Mouse (Mus musculus): ENCODE results near the gene Srsf5. TPM values are rescaled to one million over a fixed set of nuclear protein-coding genes. Genes with fewer than 3 reads are reported as not detected.

Gene Srsf5
- polyA plus RNA-seq, 1 experiment = 123 TPM

GRCm38 (mm10) chr12:80923602-80924001 is 21.7 kb upstream of the Srsf5 start:
- peaks cover 23% of the 10 kb centered on the region for H3K27me3 ChIP-seq (ENCODE audit: control insufficient read depth, insufficient read depth, insufficient read length)
- H3K79me2 ChIP-seq (ENCODE audit: control insufficient read depth, insufficient read depth) = no peaks in the 10 kb centered on the region
- H3K4me2 ChIP-seq (ENCODE audit: low read depth) = no peak overlapping the region
- TF ChIP-seq TCF12 (IDR thresholded peaks at IDR 0.05; ENCODE audit: insufficient read depth, poor library complexity, severe bottlenecking) (no peak), SRF (IDR thresholded peaks at IDR 0.05; ENCODE audit: control insufficient read depth, insufficient read length, low read depth) (no peak), USF1 (IDR thresholded peaks at IDR 0.05; ENCODE audit: low read depth) (no peak), POLR2A (IDR thresholded peaks at IDR 0.05; ENCODE audit: insufficient read length, low read depth) (no peak), E2F4 (IDR thresholded peaks at IDR 0.05; ENCODE audit: insufficient read depth) (no peak), MYOD1 (IDR thresholded peaks at IDR 0.05; ENCODE audit: control insufficient read depth in 1 of 3, insufficient read length in 2 of 3, low read depth in 2 of 3) (no peak), TCF3 (IDR thresholded peaks at IDR 0.05; ENCODE audit: insufficient read length, low read depth) (no peak), REST (IDR thresholded peaks at IDR 0.05; ENCODE audit: insufficient read depth, insufficient read length) (no peak), POLR2AphosphoS2 (IDR thresholded peaks at IDR 0.05; ENCODE audit: insufficient read length, low read depth) (no peak), CEBPB (IDR thresholded peaks at IDR 0.05; ENCODE audit: insufficient read depth, poor library complexity, severe bottlenecking) (no peak), MYOG (IDR thresholded peaks at IDR 0.05; ENCODE audit: control insufficient read depth in 1 of 3, insufficient read depth in 1 of 3, insufficient read length in 2 of 3, low read depth in 2 of 3) (no peak), MAX (IDR thresholded peaks at IDR 0.05; ENCODE audit: low read depth) (no peak)
- H3ac ChIP-seq (ENCODE audit: control insufficient read depth, insufficient read length) = no peak overlapping the region
- H3K4me3 ChIP-seq = no peak overlapping the region
- no peaks in the 10 kb centered on the region for H3K36me3 ChIP-seq (ENCODE audit: control insufficient read depth, insufficient read depth)

GRCm38 (mm10) chr12:80924205-80924604 is 21.1 kb upstream of the Srsf5 start:
- Histone ChIP-seq H3K79me2 (ENCODE audit: control insufficient read depth, insufficient read depth) (no peaks in the 10 kb centered on the region), H3K4me2 (ENCODE audit: low read depth) (no peak overlapping the region), H3ac (ENCODE audit: control insufficient read depth, insufficient read length) (no peak overlapping the region), H3K36me3 (ENCODE audit: control insufficient read depth, insufficient read depth) (no peaks in the 10 kb centered on the region), H3K27me3 (ENCODE audit: control insufficient read depth, insufficient read depth, insufficient read length) (peaks cover 23% of the 10 kb centered on the region), H3K4me3 (no peak overlapping the region)
- TF ChIP-seq TCF12 (IDR thresholded peaks at IDR 0.05; ENCODE audit: insufficient read depth, poor library complexity, severe bottlenecking) (no peak), MYOD1 (IDR thresholded peaks at IDR 0.05; ENCODE audit: control insufficient read depth in 1 of 3, insufficient read length in 2 of 3, low read depth in 2 of 3) (no peak), TCF3 (IDR thresholded peaks at IDR 0.05; ENCODE audit: insufficient read length, low read depth) (no peak), E2F4 (IDR thresholded peaks at IDR 0.05; ENCODE audit: insufficient read depth) (no peak), POLR2AphosphoS2 (IDR thresholded peaks at IDR 0.05; ENCODE audit: insufficient read length, low read depth) (no peak), SRF (IDR thresholded peaks at IDR 0.05; ENCODE audit: control insufficient read depth, insufficient read length, low read depth) (no peak), POLR2A (IDR thresholded peaks at IDR 0.05; ENCODE audit: insufficient read length, low read depth) (no peak), CEBPB (IDR thresholded peaks at IDR 0.05; ENCODE audit: insufficient read depth, poor library complexity, severe bottlenecking) (no peak), MYOG (IDR thresholded peaks at IDR 0.05; ENCODE audit: control insufficient read depth in 1 of 3, insufficient read depth in 1 of 3, insufficient read length in 2 of 3, low read depth in 2 of 3) (no peak), MAX (IDR thresholded peaks at IDR 0.05; ENCODE audit: low read depth) (no peak), REST (IDR thresholded peaks at IDR 0.05; ENCODE audit: insufficient read depth, insufficient read length) (no peak), USF1 (IDR thresholded peaks at IDR 0.05; ENCODE audit: low read depth) (no peak)

GRCm38 (mm10) chr12:80925919-80926318 is 19.4 kb upstream of the Srsf5 start:
- Histone ChIP-seq H3K79me2 (ENCODE audit: control insufficient read depth, insufficient read depth) (no peaks in the 10 kb centered on the region), H3K4me3 (no peak overlapping the region), H3ac (ENCODE audit: control insufficient read depth, insufficient read length) (no peak overlapping the region), H3K36me3 (ENCODE audit: control insufficient read depth, insufficient read depth) (no peaks in the 10 kb centered on the region), H3K27me3 (ENCODE audit: control insufficient read depth, insufficient read depth, insufficient read length) (peaks cover 22% of the 10 kb centered on the region), H3K4me2 (ENCODE audit: low read depth) (no peak overlapping the region)
- TF ChIP-seq CEBPB (IDR thresholded peaks at IDR 0.05; ENCODE audit: insufficient read depth, poor library complexity, severe bottlenecking) = no peak
- no peak for TF ChIP-seq POLR2A (IDR thresholded peaks at IDR 0.05; ENCODE audit: insufficient read length, low read depth)
- TF ChIP-seq REST (IDR thresholded peaks at IDR 0.05; ENCODE audit: insufficient read depth, insufficient read length) = no peak
- no peak for TF ChIP-seq E2F4 (IDR thresholded peaks at IDR 0.05; ENCODE audit: insufficient read depth)
- TF ChIP-seq USF1 (IDR thresholded peaks at IDR 0.05; ENCODE audit: low read depth) = no peak
- TF ChIP-seq TCF12 (IDR thresholded peaks at IDR 0.05; ENCODE audit: insufficient read depth, poor library complexity, severe bottlenecking) = no peak
- TF ChIP-seq MAX (IDR thresholded peaks at IDR 0.05; ENCODE audit: low read depth) = no peak
- TF ChIP-seq TCF3 (IDR thresholded peaks at IDR 0.05; ENCODE audit: insufficient read length, low read depth) = no peak
- no peak for TF ChIP-seq MYOG (IDR thresholded peaks at IDR 0.05; ENCODE audit: control insufficient read depth in 1 of 3, insufficient read depth in 1 of 3, insufficient read length in 2 of 3, low read depth in 2 of 3)
- TF ChIP-seq MYOD1 (IDR thresholded peaks at IDR 0.05; ENCODE audit: control insufficient read depth in 1 of 3, insufficient read length in 2 of 3, low read depth in 2 of 3) = no peak
- no peak for TF ChIP-seq POLR2AphosphoS2 (IDR thresholded peaks at IDR 0.05; ENCODE audit: insufficient read length, low read depth)
- no peak for TF ChIP-seq SRF (IDR thresholded peaks at IDR 0.05; ENCODE audit: control insufficient read depth, insufficient read length, low read depth)

GRCm38 (mm10) chr12:80926550-80926949 is 18.8 kb upstream of the Srsf5 start:
- H3K79me2 ChIP-seq (ENCODE audit: control insufficient read depth, insufficient read depth) = no peaks in the 10 kb centered on the region
- H3K4me2 ChIP-seq (ENCODE audit: low read depth) = no peak overlapping the region
- peaks cover 16% of the 10 kb centered on the region for H3K27me3 ChIP-seq (ENCODE audit: control insufficient read depth, insufficient read depth, insufficient read length)
- no peak overlapping the region for H3ac ChIP-seq (ENCODE audit: control insufficient read depth, insufficient read length)
- TF ChIP-seq MYOD1 (IDR thresholded peaks at IDR 0.05; ENCODE audit: control insufficient read depth in 1 of 3, insufficient read length in 2 of 3, low read depth in 2 of 3) = no peak
- TF ChIP-seq CEBPB (IDR thresholded peaks at IDR 0.05; ENCODE audit: insufficient read depth, poor library complexity, severe bottlenecking) = no peak
- no peak for TF ChIP-seq POLR2AphosphoS2 (IDR thresholded peaks at IDR 0.05; ENCODE audit: insufficient read length, low read depth)
- TF ChIP-seq TCF12 (IDR thresholded peaks at IDR 0.05; ENCODE audit: insufficient read depth, poor library complexity, severe bottlenecking) = no peak
- TF ChIP-seq MAX (IDR thresholded peaks at IDR 0.05; ENCODE audit: low read depth) = no peak
- no peak for TF ChIP-seq MYOG (IDR thresholded peaks at IDR 0.05; ENCODE audit: control insufficient read depth in 1 of 3, insufficient read depth in 1 of 3, insufficient read length in 2 of 3, low read depth in 2 of 3)
- TF ChIP-seq POLR2A (IDR thresholded peaks at IDR 0.05; ENCODE audit: insufficient read length, low read depth) = no peak
- no peak for TF ChIP-seq USF1 (IDR thresholded peaks at IDR 0.05; ENCODE audit: low read depth)
- TF ChIP-seq REST (IDR thresholded peaks at IDR 0.05; ENCODE audit: insufficient read depth, insufficient read length) = no peak
- TF ChIP-seq E2F4 (IDR thresholded peaks at IDR 0.05; ENCODE audit: insufficient read depth) = no peak
- H3K4me3 ChIP-seq = no peak overlapping the region
- H3K36me3 ChIP-seq (ENCODE audit: control insufficient read depth, insufficient read depth) = no peaks in the 10 kb centered on the region
